Mouse (Mus musculus): ENCODE measurements at regions not wholly inside any gene's neighbourhood (a gene's known extent, or its start where the extent isn't known, plus 50 kb on each side); places are given as distances from the start of the nearest gene placed in this dataset.
A peak's percentile ranks its signal among the peaks of the same experiment; 100 is the strongest.

GRCm38 (mm10) chr7:58151713-58152112 lies 504.3 kb upstream of the Atp10a start:
- no peak for DNase-seq (ENCODE audit: low spot score in 2 of 2)

GRCm38 (mm10) chr7:58184913-58185312 lies 471.1 kb upstream of the Atp10a start:
- DNase-seq (ENCODE audit: low spot score in 2 of 2) = peak; percentile 42 to 70

GRCm38 (mm10) chr7:58217726-58218125 lies 438.2 kb upstream of the Atp10a start:
- DNase-seq (ENCODE audit: low spot score in 2 of 2) = no peak

- no peak for DNase-seq (ENCODE audit: low spot score in 2 of 2)
These were observed 431.2 kb upstream of the Atp10a start for GRCm38 (mm10) chr7:58224727-58225126.

GRCm38 (mm10) chr7:58225713-58226112 lies 430.3 kb upstream of the Atp10a start:
- peak in 1 of 2 experiments; percentile 7 for DNase-seq (ENCODE audit: low spot score in 2 of 2)

- no peak for DNase-seq (ENCODE audit: low spot score in 2 of 2)
These were observed 425.7 kb upstream of the Atp10a start for GRCm38 (mm10) chr7:58230162-58230681.

GRCm38 (mm10) chr7:58230943-58231342 lies 425.0 kb upstream of the Atp10a start:
- no peak for DNase-seq (ENCODE audit: low spot score in 2 of 2)

- peak; percentile 50 to 79 for DNase-seq (ENCODE audit: low spot score in 2 of 2)
These were observed 408.7 kb upstream of the Atp10a start for GRCm38 (mm10) chr7:58247261-58247660.

Data from frontal cortex, postnatal 36 days (tissue).